Mouse (Mus musculus) CH12.LX (cell line): ENCODE measurements around the gene Mfap3l. TPM values are rescaled to one million over a fixed set of nuclear protein-coding genes. Genes with fewer than 3 reads are reported as not detected.
A peak's percentile ranks its signal among the peaks of the same experiment; 100 is the strongest.

Source experiments
- DNase-seq: peaks from one replicate; pipeline ENCODE4 v3.0.0-alpha.2; 2013; ENCODE audit errors: extremely low read depth
- H3K27ac ChIP-seq: 2 replicates; pipeline ENCODE4 v1.5.1; 2012; ENCODE audit warnings: low read depth, mild to moderate bottlenecking, control low read depth, moderate library complexity; ENCODE audit not compliant: insufficient read depth
- H3K27me3 ChIP-seq: replicated peaks from 2 replicates; pipeline ENCODE3; 2012; ENCODE audit warnings: inconsistent platforms
- H3K36me3 ChIP-seq, 2 experiments: replicated peaks in 1 of 2; 2 replicates each; pipeline versions ENCODE3 to v1.6.1; 2012; ENCODE audit warnings: inconsistent platforms in 1 of 2, low read length in 1 of 2, mild to moderate bottlenecking in 1 of 2, mixed read lengths in 1 of 2, moderate library complexity in 1 of 2; ENCODE audit not compliant: control insufficient read depth in 1 of 2, insufficient read depth in 1 of 2
- H3K4me1 ChIP-seq, 2 experiments: 2 replicates each; pipeline ENCODE4 v1.6.1; 2012; ENCODE audit warnings: inconsistent platforms in 1 of 2, moderate library complexity in 1 of 2; ENCODE audit not compliant: insufficient read depth in 2 of 2, control insufficient read depth in 1 of 2
- H3K4me2 ChIP-seq: 2 replicates; pipeline ENCODE4 v1.6.1; 2012; ENCODE audit warnings: low read depth, mild to moderate bottlenecking, control low read depth; ENCODE audit not compliant: poor library complexity, insufficient read depth, severe bottlenecking
- H3K4me3 ChIP-seq, 3 experiments: fragments of 150-350 bp in 1 of 3; sonication (generic) in 1 of 3; replicated peaks in 1 of 3; 2 replicates each; pipeline versions ENCODE3 to v1.5.1; 2011 to 2012; ENCODE audit warnings: low read depth in 2 of 3, low read length in 2 of 3, mild to moderate bottlenecking in 2 of 3, moderate library complexity in 2 of 3, control low read depth in 1 of 3, improper control_type of control experiment in 1 of 3, inconsistent platforms in 1 of 3, mixed read lengths in 1 of 3; ENCODE audit not compliant: poor library complexity in 1 of 3
- H3K79me2 ChIP-seq: replicated peaks from 2 replicates; pipeline ENCODE4 v1.6.1; 2012; ENCODE audit warnings: mild to moderate bottlenecking, moderate library complexity; ENCODE audit not compliant: control insufficient read depth, poor library complexity, insufficient read depth, severe bottlenecking; ENCODE audit errors: extremely low read depth
- H3K9ac ChIP-seq: 2 replicates; pipeline ENCODE4 v1.6.1; 2012; ENCODE audit warnings: low read depth, mild to moderate bottlenecking, control low read depth, moderate library complexity; ENCODE audit not compliant: insufficient read depth
- H3K9me3 ChIP-seq: replicated peaks from 2 replicates; pipeline ENCODE3; 2012; ENCODE audit warnings: low read length, inconsistent platforms, mixed read lengths
- BHLHE40 ChIP-seq: IDR thresholded peaks from 2 replicates; pipeline ENCODE4 v1.6.1; 2011; ENCODE audit warnings: mild to moderate bottlenecking, low read depth, low read length, improper control_type of control experiment
- ELF1 ChIP-seq: IDR thresholded peaks from 2 replicates; pipeline ENCODE4 v1.6.1; 2014; ENCODE audit warnings: low read depth, mild to moderate bottlenecking, inconsistent platforms, low read length, improper control_type of control experiment
- EP300 ChIP-seq: IDR thresholded peaks from 2 replicates; pipeline ENCODE4 v1.6.1; 2011; ENCODE audit warnings: low read length, improper control_type of control experiment
- IRF4 ChIP-seq: IDR thresholded peaks from 2 replicates; pipeline ENCODE4 v1.6.1; 2014; ENCODE audit warnings: low read depth, mild to moderate bottlenecking, inconsistent platforms, low read length, improper control_type of control experiment
- MAZ ChIP-seq: IDR thresholded peaks from 2 replicates; pipeline ENCODE4 v1.6.1; 2012; ENCODE audit warnings: low read depth, mild to moderate bottlenecking, inconsistent platforms, low read length, improper control_type of control experiment, moderate library complexity
- MEF2A ChIP-seq: IDR thresholded peaks from 2 replicates; pipeline ENCODE4 v1.6.1; 2014; ENCODE audit warnings: low read depth, mild to moderate bottlenecking, inconsistent platforms, low read length, improper control_type of control experiment, borderline replicate concordance
- NELFE ChIP-seq: IDR thresholded peaks from 2 replicates; pipeline ENCODE4 v1.6.1; 2011; ENCODE audit warnings: low read depth, low read length, improper control_type of control experiment
- POLR2A ChIP-seq: IDR thresholded peaks from 2 replicates; pipeline ENCODE4 v1.6.1; 2011; ENCODE audit warnings: low read depth, mild to moderate bottlenecking, improper control_type of control experiment, low read length
- RAD21 ChIP-seq: IDR thresholded peaks from 2 replicates; pipeline ENCODE4 v1.6.1; 2011; ENCODE audit warnings: low read depth, mild to moderate bottlenecking, low read length, improper control_type of control experiment, moderate library complexity
- TCF12 ChIP-seq: IDR thresholded peaks from 2 replicates; pipeline ENCODE4 v1.6.1; 2014; ENCODE audit warnings: low read depth, mild to moderate bottlenecking, inconsistent platforms, low read length, improper control_type of control experiment
- UBTF ChIP-seq: IDR thresholded peaks from 2 replicates; pipeline ENCODE4 v1.6.1; 2012; ENCODE audit warnings: low read depth, mild to moderate bottlenecking, inconsistent platforms, low read length, improper control_type of control experiment, moderate library complexity
- ZMIZ1 ChIP-seq: IDR thresholded peaks from 2 replicates; pipeline ENCODE4 v1.6.1; 2012; ENCODE audit warnings: low read depth, mild to moderate bottlenecking, inconsistent platforms, low read length, improper control_type of control experiment
- ZNF384 ChIP-seq: IDR thresholded peaks from 2 replicates; pipeline ENCODE4 v1.6.1; 2012; ENCODE audit warnings: low read depth, low read length, improper control_type of control experiment, inconsistent platforms
- dilution Hi-C: fragments of 300-500 bp; cut with MboI; formaldehyde crosslinking; loops from 2 replicates; pipeline ENCODE4 v1.14.3; 2020; ENCODE audit warnings: low sequenced_read_pairs; ENCODE audit not compliant: extremely low pct_unique_long_range_greater_than_20kb, extremely low pct_ligation_motif_present
- in situ Hi-C: fragments of 300-500 bp; cut with MboI; formaldehyde crosslinking; loops from 3 replicates; pipeline ENCODE4 v1.14.3; 2019; ENCODE audit warnings: low sequenced_read_pairs, low pct_ligation_motif_present, low pct_unique_long_range_greater_than_20kb, mixed read lengths
- polyA plus RNA-seq: library from polyadenylated mRNA; unstranded; fragments of >175 nt; gene quantifications from 2 replicates; pipeline ENCODE4 v1.2.1, GENCODE M21; 2012; ENCODE audit warnings: low read depth; ENCODE audit not compliant: insufficient read length
- total RNA-seq, 2 experiments: library from RNA; depleted of rRNA; stranded (reverse); fragments of 300-350 nt in 1 of 2; fragments of >200 nt in 1 of 2; gene quantifications; 2 replicates each; pipeline ENCODE4 v1.2.3; 2012 to 2014

Mfap3l gene
- total and polyA plus RNA-seq, 3 experiments = 0.05 to 0.98 (median 0.24) TPM

GRCm38 (mm10) chr8:60632933-60633655 is 467 bp downstream of the Mfap3l start:
- dilution Hi-C loops = no loop called here
- DNase-seq = no peak
- in situ Hi-C loops = no loop called here
- Histone ChIP-seq H3K27ac (no peak overlapping the region), H3K79me2 (no peaks in the 10 kb centered on the region), H3K27me3 (peaks cover 32% of the 10 kb centered on the region), H3K4me3 (peak overlapping the region; percentile 16 to 62 (median 57)), H3K9me3 (no peaks in the 10 kb centered on the region), H3K36me3 (no peaks in the 10 kb centered on the region), H3K4me2 (peak overlapping the region; percentile 55), H3K9ac (peak overlapping the region; percentile 8; the same call in 1 of the 2 replicates), H3K4me1 (peaks cover 6 to 9% of the 10 kb centered on the region in 2 experiments)
- TF ChIP-seq ZMIZ1 (no peak), UBTF (peak; percentile 61; the same call in 1 of the 2 replicates)

- H3K4me2 ChIP-seq = no peak overlapping the region
- dilution Hi-C loops = no loop called here
- in situ Hi-C loops = no loop called here
These were observed 2.3 kb downstream of the Mfap3l start for GRCm38 (mm10) chr8:60634921-60635320.

GRCm38 (mm10) chr8:60635846-60636245 is 3.2 kb downstream of the Mfap3l start:
- no peak for DNase-seq
- in situ Hi-C loops (no loop called here), dilution Hi-C loops (no loop called here)
- H3K79me2 ChIP-seq = no peaks in the 10 kb centered on the region
- H3K9me3 ChIP-seq = no peaks in the 10 kb centered on the region
- peaks cover 6 to 9% of the 10 kb centered on the region in 2 experiments for H3K4me1 ChIP-seq
- H3K9ac ChIP-seq = no peak overlapping the region
- H3K27me3 ChIP-seq = peaks cover 14% of the 10 kb centered on the region
- H3K36me3 ChIP-seq = no peaks in the 10 kb centered on the region
- TF ChIP-seq TCF12 = no peak
- TF ChIP-seq ZNF384 = no peak
- TF ChIP-seq BHLHE40 = no peak
- no peak for TF ChIP-seq POLR2A
- no peak for TF ChIP-seq NELFE
- no peak for TF ChIP-seq IRF4
- TF ChIP-seq MEF2A = no peak
- TF ChIP-seq RAD21 = no peak
- TF ChIP-seq ELF1 = no peak
- no peak overlapping the region for H3K4me3 ChIP-seq
- H3K4me2 ChIP-seq = no peak overlapping the region
- no peak overlapping the region for H3K27ac ChIP-seq

More at GRCm38 (mm10) chr8:60634921-60635320, 2.3 kb downstream of the Mfap3l start:
- H3K27ac ChIP-seq = no peak overlapping the region
- H3K27me3 ChIP-seq = peaks cover 22% of the 10 kb centered on the region
- no peak for TF ChIP-seq MAZ
- no peak for TF ChIP-seq EP300
- TF ChIP-seq, all 38 proteins: peak for 0
- Histone ChIP-seq H3K9ac (no peak overlapping the region), H3K9me3 (no peaks in the 10 kb centered on the region), H3K79me2 (no peaks in the 10 kb centered on the region), H3K4me3 (no peak overlapping the region), H3K4me1 (peaks cover 6 to 9% of the 10 kb centered on the region in 2 experiments), H3K36me3 (no peaks in the 10 kb centered on the region)
- no peak for DNase-seq
